Mouse (Mus musculus) embryonic fibroblast, embryonic 13.5 days (primary cell): ENCODE measurements at regions not wholly inside any gene's neighbourhood (a gene's known extent, or its start where the extent isn't known, plus 50 kb on each side); places are given as distances from the start of the nearest gene placed in this dataset.

ENCODE experiments used
- H3K27ac ChIP-seq: 2 replicates; pipeline ENCODE4 v1.5.1; 2012; ENCODE audit warnings: low read length, control low read depth, inconsistent platforms; ENCODE audit not compliant: insufficient read depth
- H3K4me1 ChIP-seq: 2 replicates; pipeline ENCODE4 v1.6.1; 2011; ENCODE audit warnings: low read length; ENCODE audit not compliant: control insufficient read depth, insufficient read depth
- H3K4me3 ChIP-seq: 2 replicates; pipeline ENCODE4 v1.5.1; 2011; ENCODE audit warnings: mild to moderate bottlenecking, control low read depth, low read length; ENCODE audit not compliant: insufficient read depth
- CTCF ChIP-seq: IDR thresholded peaks from 2 replicates; pipeline ENCODE4 v1.5.1; 2011; ENCODE audit warnings: mild to moderate bottlenecking, control low read depth, low read length, moderate library complexity, borderline replicate concordance; ENCODE audit not compliant: insufficient read depth
- POLR2A ChIP-seq: IDR thresholded peaks from 2 replicates; pipeline ENCODE4 v1.6.1; 2011; ENCODE audit warnings: low read depth, mild to moderate bottlenecking, control low read depth, low read length, moderate library complexity

- H3K4me1 ChIP-seq, result no peaks in the 10 kb centered on the region
- TF ChIP-seq POLR2A (no peak), CTCF (no peak)
- no peak overlapping the region for H3K27ac ChIP-seq
- H3K4me3 ChIP-seq, result no peak overlapping the region
Measured at GRCm38 (mm10) chr15:54097498-54097897, 212.8 kb downstream of the Gm7489 start.

DNA sequence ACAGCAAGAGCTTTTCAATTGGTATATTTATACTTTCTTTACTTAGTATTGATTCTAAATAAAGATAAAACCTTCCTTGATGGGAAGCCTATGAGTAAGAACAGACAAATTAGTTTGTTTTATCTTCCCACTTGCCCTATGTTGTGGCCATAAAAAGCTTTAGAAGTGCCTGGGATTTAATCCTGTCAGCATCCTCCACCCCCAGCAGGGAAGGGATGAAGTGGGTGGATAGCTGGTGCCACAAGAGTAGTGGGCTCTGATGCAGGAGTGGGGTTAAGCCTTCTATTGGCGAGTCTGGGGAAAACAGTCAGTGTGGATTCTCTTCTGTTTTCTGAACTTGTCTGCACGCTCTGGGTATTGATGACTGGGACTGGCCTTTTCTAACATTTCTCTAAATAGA, 227.7 kb downstream of the Gm7489 start:
- H3K27ac ChIP-seq, result no peak overlapping the region
- no peak overlapping the region for H3K4me3 ChIP-seq
- no peak for TF ChIP-seq POLR2A
- no peaks in the 10 kb centered on the region for H3K4me1 ChIP-seq

- H3K4me1 ChIP-seq, result no peaks in the 10 kb centered on the region
- H3K27ac ChIP-seq, result no peak overlapping the region
- TF ChIP-seq POLR2A (no peak), CTCF (no peak)
- no peak overlapping the region for H3K4me3 ChIP-seq
Measured at GRCm38 (mm10) chr15:54114096-54114512, 229.4 kb downstream of the Gm7489 start.

DNA sequence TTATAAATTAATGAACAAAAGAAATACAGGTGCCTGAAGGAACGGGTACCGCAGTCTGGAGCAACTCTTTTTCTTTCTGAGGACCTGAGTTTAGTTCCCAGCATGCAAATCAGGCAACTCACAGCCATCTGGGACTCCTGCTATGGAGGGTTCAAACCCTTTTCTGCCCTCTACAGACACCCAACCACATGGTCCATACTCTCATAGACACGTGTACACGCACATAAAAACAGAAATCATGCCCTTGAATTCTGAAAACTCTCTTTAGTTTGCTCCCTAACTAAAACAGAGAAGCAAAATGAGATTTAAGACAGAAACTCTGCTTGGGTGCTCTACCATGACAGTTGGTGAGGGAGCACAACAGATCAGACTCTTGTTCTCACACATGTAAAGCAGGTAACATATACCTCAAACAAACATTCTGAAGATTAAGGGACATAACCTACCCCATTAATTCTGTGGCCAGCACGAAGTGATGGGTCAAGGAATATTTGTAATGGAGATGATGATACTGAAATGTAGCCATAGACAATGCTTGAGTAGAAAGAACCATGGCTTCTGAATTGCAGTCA, 233.3 kb downstream of the Gm7489 start:
- TF ChIP-seq POLR2A (no peak), CTCF (no peak)
- H3K4me3 ChIP-seq, result no peak overlapping the region
- no peak overlapping the region for H3K27ac ChIP-seq
- no peaks in the 10 kb centered on the region; the same call in 1 of the 2 replicates for H3K4me1 ChIP-seq

DNA sequence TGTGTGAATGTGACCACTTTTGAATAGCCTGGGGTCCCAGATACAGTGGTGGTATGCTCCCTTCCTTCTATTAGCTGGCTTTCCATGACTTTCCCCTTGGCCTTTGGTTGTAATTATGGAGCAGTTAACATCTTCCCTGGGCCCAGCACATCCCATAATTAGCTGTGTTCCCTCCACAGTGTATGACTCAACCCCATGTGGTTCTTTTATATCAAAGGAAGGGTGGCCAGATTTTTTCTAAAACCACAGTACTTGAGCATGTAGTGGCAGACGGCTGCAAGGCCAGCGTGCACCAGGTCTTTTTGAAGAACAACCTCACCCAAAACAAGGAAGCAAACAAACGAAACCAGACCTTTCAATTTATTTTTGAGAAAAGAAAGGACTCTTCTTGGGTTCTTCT, 235.8 kb downstream of the Gm7489 start:
- TF ChIP-seq CTCF (no peak), POLR2A (no peak)
- H3K4me3 ChIP-seq, result no peak overlapping the region
- H3K27ac ChIP-seq, result no peak overlapping the region
- no peaks in the 10 kb centered on the region; the same call in 1 of the 2 replicates for H3K4me1 ChIP-seq

DNA sequence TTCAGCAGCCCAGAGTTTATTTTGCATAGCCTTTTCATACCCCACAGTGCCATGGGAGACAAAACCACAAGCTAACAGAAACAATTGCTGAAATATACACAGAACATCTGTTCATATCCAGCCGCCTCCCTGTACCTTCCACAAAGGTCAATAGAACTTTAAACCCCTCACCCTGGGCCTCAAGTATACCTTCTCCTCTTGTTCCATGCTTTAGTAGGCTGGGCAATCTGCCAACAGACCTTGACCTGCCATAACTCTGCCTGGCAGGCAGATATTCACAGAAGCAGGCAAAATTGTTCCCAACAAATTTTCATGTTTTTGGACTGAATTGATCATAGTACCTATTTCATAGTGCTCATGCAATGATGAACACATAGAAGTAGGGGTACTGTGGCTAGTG, 279.6 kb downstream of the Gm7489 start:
- TF ChIP-seq CTCF (no peak), POLR2A (no peak)
- no peaks in the 10 kb centered on the region for H3K4me1 ChIP-seq
- no peak overlapping the region for H3K27ac ChIP-seq
- no peak overlapping the region for H3K4me3 ChIP-seq

- no peak overlapping the region for H3K4me3 ChIP-seq
- no peaks in the 10 kb centered on the region for H3K4me1 ChIP-seq
- TF ChIP-seq POLR2A (no peak), CTCF (no peak)
- no peak overlapping the region for H3K27ac ChIP-seq
Measured at GRCm38 (mm10) chr15:54167842-54168361, 283.2 kb downstream of the Gm7489 start.

GRCm38 (mm10) chr15:54177221-54177620, 292.5 kb downstream of the Gm7489 start:
- H3K4me3 ChIP-seq, result no peak overlapping the region
- peaks cover 6% of the 10 kb centered on the region; the same call in 1 of the 2 replicates for H3K4me1 ChIP-seq
- TF ChIP-seq CTCF, result no peak
- TF ChIP-seq POLR2A, result no peak
- peak overlapping the region; percentile 21 for H3K27ac ChIP-seq

- Histone ChIP-seq H3K4me1 (peaks cover 6% of the 10 kb centered on the region; the same call in 1 of the 2 replicates), H3K4me3 (no peak overlapping the region), H3K27ac (peak overlapping the region; percentile 53)
- no peak for TF ChIP-seq CTCF
Measured at GRCm38 (mm10) chr15:54177791-54178190, 293.1 kb downstream of the Gm7489 start.
